Mouse (Mus musculus): ENCODE results near the gene Prickle3. TPM values are rescaled to one million over a fixed set of nuclear protein-coding genes. Genes with fewer than 3 reads are reported as not detected.
"Not testable (repeated sequence)": the region's sequence is repeated elsewhere in the genome, so short reads cannot be mapped to it uniquely, and the experiment has no call there.

Gene Prickle3
- total and polyA plus RNA-seq, 3 experiments, result 0.04 to 0.16 TPM; not detected in 1

- Histone ChIP-seq H3K9me3 (replicated peaks) (no peaks in the 10 kb centered on the region), H3K4me3 (ENCODE audit: low read depth, low read length) (no peak overlapping the region), H3K36me3 (replicated peaks) (no peaks in the 10 kb centered on the region), H3K4me1 (ENCODE audit: insufficient read depth, low read depth, low read length) (peaks cover 2% of the 10 kb centered on the region; the same call in 1 of the 2 replicates), H3K27me3 (ENCODE audit: insufficient read depth, low read length) (peaks cover 20% of the 10 kb centered on the region)
- TF ChIP-seq TAL1 (conservative IDR thresholded peaks at IDR 0.05; ENCODE audit: low read depth, low read length), result no peak
- no peak for TF ChIP-seq CTCF (IDR thresholded peaks at IDR 0.05; ENCODE audit: low read depth, low read length)
- no peak for TF ChIP-seq POLR2AphosphoS5 (IDR thresholded peaks at IDR 0.05; ENCODE audit: insufficient replicate concordance, low read depth, low read length)
- no peak for TF ChIP-seq GATA1 (IDR thresholded peaks at IDR 0.05; ENCODE audit: borderline replicate concordance, low read length)
- TF ChIP-seq GATA2 (IDR thresholded peaks at IDR 0.05; ENCODE audit: borderline replicate concordance, low read depth, low read length), result no peak
- ATAC-seq (ENCODE audit: extremely low read depth, insufficient number of reproducible peaks, low FRiP score, poor library complexity, severe bottlenecking) (no peak), DNase-seq (ENCODE audit: low spot score) (no peak)
Observed at GRCm38 (mm10) chrX:7690486-7690885, 33.4 kb downstream of the Prickle3 start.

DNA sequence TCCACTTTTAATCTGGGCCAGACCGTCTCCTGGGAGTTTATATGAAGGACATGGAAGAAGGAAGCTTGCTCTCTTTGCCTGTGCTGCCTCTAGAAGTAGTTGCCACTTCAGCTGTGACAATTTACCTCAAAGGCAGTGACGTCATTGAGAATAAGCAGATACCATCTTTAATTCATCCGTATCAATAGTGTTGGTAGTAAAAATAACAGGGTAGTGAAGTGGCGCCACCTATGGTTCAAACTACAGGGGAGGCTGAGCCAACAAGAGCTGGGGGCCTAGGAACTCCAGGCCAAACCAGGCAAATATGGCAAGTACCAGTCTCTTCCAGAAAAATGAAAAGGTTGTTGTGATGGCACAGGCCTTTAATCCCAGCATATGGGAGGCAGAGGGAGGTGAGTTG lies 35.8 kb downstream of the Prickle3 start:
- H3K36me3 ChIP-seq (replicated peaks), result no peaks in the 10 kb centered on the region
- H3K27me3 ChIP-seq (ENCODE audit: insufficient read depth, low read length), result peaks cover 12% of the 10 kb centered on the region
- no peak for TF ChIP-seq POLR2AphosphoS5 (IDR thresholded peaks at IDR 0.05; ENCODE audit: insufficient replicate concordance, low read depth, low read length)
- no peak for TF ChIP-seq CTCF (IDR thresholded peaks at IDR 0.05; ENCODE audit: low read depth, low read length)
- no peak for TF ChIP-seq TAL1 (conservative IDR thresholded peaks at IDR 0.05; ENCODE audit: low read depth, low read length)
- no peak for TF ChIP-seq GATA2 (IDR thresholded peaks at IDR 0.05; ENCODE audit: borderline replicate concordance, low read depth, low read length)
- TF ChIP-seq GATA1 (IDR thresholded peaks at IDR 0.05; ENCODE audit: borderline replicate concordance, low read length), result no peak
- no peak for DNase-seq (ENCODE audit: low spot score)
- peaks cover 2% of the 10 kb centered on the region; the same call in 1 of the 2 replicates for H3K4me1 ChIP-seq (ENCODE audit: insufficient read depth, low read depth, low read length)
- no peaks in the 10 kb centered on the region for H3K9me3 ChIP-seq (replicated peaks)
- no peak overlapping the region for H3K4me3 ChIP-seq (ENCODE audit: low read depth, low read length)
- ATAC-seq (ENCODE audit: extremely low read depth, insufficient number of reproducible peaks, low FRiP score, poor library complexity, severe bottlenecking), result no peak

- Histone ChIP-seq H3K4me3 (ENCODE audit: low read depth, low read length) (peak overlapping the region; percentile 71; the same call in 1 of the 2 replicates), H3K27me3 (ENCODE audit: insufficient read depth, low read length) (no peaks in the 10 kb centered on the region), H3K9me3 (replicated peaks) (no peaks in the 10 kb centered on the region), H3K36me3 (replicated peaks) (peaks cover 32% of the 10 kb centered on the region), H3K4me1 (ENCODE audit: insufficient read depth, low read depth, low read length) (peaks cover 12% of the 10 kb centered on the region)
- ATAC-seq (ENCODE audit: extremely low read depth, insufficient number of reproducible peaks, low FRiP score, poor library complexity, severe bottlenecking), result no peak
- DNase-seq (ENCODE audit: low spot score), result no peak
- no peak for TF ChIP-seq TAL1 (conservative IDR thresholded peaks at IDR 0.05; ENCODE audit: low read depth, low read length)
Observed at GRCm38 (mm10) chrX:7696520-7696919, 39.5 kb downstream of the Prickle3 start.

DNA sequence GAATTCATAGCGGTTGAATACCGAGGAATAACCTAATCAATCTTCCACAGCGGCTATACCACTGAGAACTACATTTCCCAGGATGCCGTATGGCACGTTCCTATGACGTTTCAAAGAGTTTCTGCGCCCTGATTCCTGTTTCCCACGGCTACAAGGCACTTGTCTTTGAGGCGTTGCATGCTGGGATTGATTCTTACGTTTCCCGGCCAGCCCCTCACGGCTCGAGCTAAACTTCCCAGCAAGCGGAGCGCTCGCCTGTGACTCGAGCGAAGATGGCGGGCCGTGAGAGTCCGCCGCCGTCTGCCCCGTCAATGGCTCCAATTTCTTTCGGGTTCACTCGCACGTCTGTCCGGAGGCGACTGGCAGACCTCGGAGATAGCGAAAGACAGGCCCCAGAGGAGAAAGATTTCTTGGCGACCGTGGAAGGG lies 39.9 kb downstream of the Prickle3 start, which contains the start of gene Gpkow:
Gpkow (plus strand) TSS at position 178 of the 428 bp plus-strand sequence.
- Histone ChIP-seq H3K9me3 (replicated peaks) (no peaks in the 10 kb centered on the region), H3K4me3 (ENCODE audit: low read depth, low read length) (peak within 1 kb of the TSS; percentile 71), H3K27me3 (ENCODE audit: insufficient read depth, low read length) (no peaks in the 10 kb centered on the region), H3K4me1 (ENCODE audit: insufficient read depth, low read depth, low read length) (peaks cover 12% of the 10 kb centered on the region), H3K36me3 (replicated peaks) (peaks cover 36% of the 10 kb centered on the region)
- ATAC-seq (ENCODE audit: extremely low read depth, insufficient number of reproducible peaks, low FRiP score, poor library complexity, severe bottlenecking) (peak; percentile 96), DNase-seq (ENCODE audit: low spot score) (peak; percentile 46)
- TF ChIP-seq GATA1 (IDR thresholded peaks at IDR 0.05; ENCODE audit: borderline replicate concordance, low read length) (no peak), CTCF (IDR thresholded peaks at IDR 0.05; ENCODE audit: low read depth, low read length) (no peak), POLR2AphosphoS5 (IDR thresholded peaks at IDR 0.05; ENCODE audit: insufficient replicate concordance, low read depth, low read length) (no peak), GATA2 (IDR thresholded peaks at IDR 0.05; ENCODE audit: borderline replicate concordance, low read depth, low read length) (no peak)

GRCm38 (mm10) chrX:7713764-7714134 lies 56.7 kb downstream of the Prickle3 start:
- not testable (repeated sequence) for H3K9me3 ChIP-seq (replicated peaks); ATAC-seq (ENCODE audit: extremely low read depth, insufficient number of reproducible peaks, low FRiP score, poor library complexity, severe bottlenecking); DNase-seq (ENCODE audit: low spot score); H3K27me3 ChIP-seq (ENCODE audit: insufficient read depth, low read length); H3K4me1 ChIP-seq (ENCODE audit: insufficient read depth, low read depth, low read length)
- peaks cover 11% of the 10 kb centered on the region for H3K36me3 ChIP-seq (replicated peaks)
- peak overlapping the region; percentile 64 for H3K4me3 ChIP-seq (ENCODE audit: low read depth, low read length)

DNA sequence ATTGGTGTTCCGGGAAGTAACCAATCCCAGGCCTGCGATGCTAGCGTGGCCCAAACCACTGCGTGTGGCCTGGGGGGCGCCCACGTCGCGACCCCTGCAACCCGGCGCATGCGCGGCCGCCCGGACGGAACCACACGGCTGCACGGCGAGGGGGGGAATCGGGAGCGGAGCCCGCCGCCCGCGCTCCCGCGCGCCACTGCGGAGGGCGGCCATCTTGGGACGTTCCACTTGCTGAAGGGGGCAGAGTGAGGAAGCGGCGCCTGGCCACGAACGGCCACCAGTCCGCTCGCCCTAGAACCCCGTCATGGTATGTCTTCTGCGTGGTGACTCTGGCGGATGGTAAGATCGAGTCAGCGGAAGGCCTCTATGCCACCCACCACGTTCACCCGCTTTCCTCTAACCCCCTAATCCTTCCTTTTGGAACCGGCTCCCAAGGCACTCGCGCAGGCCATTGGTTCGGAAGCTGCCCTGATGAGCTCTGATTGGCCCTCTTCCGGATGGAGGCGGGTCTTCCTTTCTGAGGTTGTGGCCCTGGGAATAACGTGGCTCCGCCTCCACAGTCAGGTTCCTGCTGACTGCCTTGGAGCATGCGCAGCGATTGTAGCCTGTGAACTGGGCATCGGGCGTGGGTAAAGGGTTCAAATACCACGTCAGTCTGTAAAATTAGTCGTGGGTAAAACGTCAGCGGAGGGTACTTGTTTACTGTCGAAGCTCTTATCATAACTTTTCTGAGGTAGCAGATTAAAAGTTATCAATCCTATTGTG lies 57.3 kb downstream of the Prickle3 start, which contains the start of gene Wdr45:
Wdr45 (plus strand) TSS at position 199 of the 765 bp plus-strand sequence.
- not testable (repeated sequence) for H3K27me3 ChIP-seq (ENCODE audit: insufficient read depth, low read length); H3K4me1 ChIP-seq (ENCODE audit: insufficient read depth, low read depth, low read length); H3K9me3 ChIP-seq (replicated peaks); H3K36me3 ChIP-seq (replicated peaks)
- peak within 1 kb of the TSS; percentile 64 for H3K4me3 ChIP-seq (ENCODE audit: low read depth, low read length)
- ATAC-seq (ENCODE audit: extremely low read depth, insufficient number of reproducible peaks, low FRiP score, poor library complexity, severe bottlenecking) (peak; percentile 97), DNase-seq (ENCODE audit: low spot score) (peak; percentile 40)

GRCm38 (mm10) chrX:7716058-7716457 lies 59.0 kb downstream of the Prickle3 start:
- DNase-seq (ENCODE audit: low spot score); H3K4me3 ChIP-seq (ENCODE audit: low read depth, low read length); ATAC-seq (ENCODE audit: extremely low read depth, insufficient number of reproducible peaks, low FRiP score, poor library complexity, severe bottlenecking); H3K27me3 ChIP-seq (ENCODE audit: insufficient read depth, low read length); H3K4me1 ChIP-seq (ENCODE audit: insufficient read depth, low read depth, low read length); H3K36me3 ChIP-seq (replicated peaks); H3K9me3 ChIP-seq (replicated peaks): not testable (repeated sequence)

Other genes with a start within 250 kb of the Prickle3 start
- not detected in 2 replicates for gene Foxp3, start 83.6 kb upstream of the Prickle3 start, total RNA-seq (2014; fragmentation: Nextera tagmentation)
- gene Foxp3, start 83.6 kb upstream of the Prickle3 start, total RNA-seq (2017), result 0.11 and 0.52 TPM in 2 replicates
- 0.96 and 2.2 TPM in 2 replicates for gene Foxp3, start 83.6 kb upstream of the Prickle3 start, polyA plus RNA-seq (2012)
- gene Ppp1r3f, start 83.0 kb upstream of the Prickle3 start, total RNA-seq (2014; fragmentation: Nextera tagmentation), result 1.6 and 6.3 TPM in 2 replicates
- 1.1 and 1.5 TPM in 2 replicates for gene Ppp1r3f, start 83.0 kb upstream of the Prickle3 start, total RNA-seq (2017)
- gene Ppp1r3f, start 83.0 kb upstream of the Prickle3 start, polyA plus RNA-seq (2012), result 1.6 and 1.9 TPM in 2 replicates
- 5.2 and 7.2 TPM in 2 replicates for gene Ccdc22, start 51.7 kb upstream of the Prickle3 start, total RNA-seq (2014; fragmentation: Nextera tagmentation)
- gene Ccdc22, start 51.7 kb upstream of the Prickle3 start, total RNA-seq (2017), result 30.3 and 32.3 TPM in 2 replicates
- 29.4 and 31.7 TPM in 2 replicates for gene Ccdc22, start 51.7 kb upstream of the Prickle3 start, polyA plus RNA-seq (2012)
- 0.44 and 0.45 TPM in 2 replicates for gene Cacna1f, start 50.2 kb upstream of the Prickle3 start, total RNA-seq (2014; fragmentation: Nextera tagmentation)
- 0.66 and 0.99 TPM in 2 replicates for gene Cacna1f, start 50.2 kb upstream of the Prickle3 start, total RNA-seq (2017)
- gene Cacna1f, start 50.2 kb upstream of the Prickle3 start, polyA plus RNA-seq (2012), result 0.34 and 0.68 TPM in 2 replicates
- gene Syp, start 18.8 kb upstream of the Prickle3 start, total RNA-seq (2014; fragmentation: Nextera tagmentation), result 0.39 and 0.83 TPM in 2 replicates
- 0.49 and 0.58 TPM in 2 replicates for gene Syp, start 18.8 kb upstream of the Prickle3 start, total RNA-seq (2017)
- gene Syp, start 18.8 kb upstream of the Prickle3 start, polyA plus RNA-seq (2012), result 0.22 and 0.38 TPM in 2 replicates
- gene Plp2, start 14.1 kb downstream of the Prickle3 start, total RNA-seq (2014; fragmentation: Nextera tagmentation), result 129 and 156 TPM in 2 replicates
- gene Plp2, start 14.1 kb downstream of the Prickle3 start, total RNA-seq (2017), result 50.9 and 54.9 TPM in 2 replicates
- gene Plp2, start 14.1 kb downstream of the Prickle3 start, polyA plus RNA-seq (2012), result 61.2 and 70.2 TPM in 2 replicates
- not detected in 2 replicates for gene Magix, start 24.0 kb downstream of the Prickle3 start, total RNA-seq (2014; fragmentation: Nextera tagmentation)
- 0.12 and 0.27 TPM in 2 replicates for gene Magix, start 24.0 kb downstream of the Prickle3 start, total RNA-seq (2017)
- 0.05 TPM in 1 of 2 replicates, not detected in the other for gene Magix, start 24.0 kb downstream of the Prickle3 start, polyA plus RNA-seq (2012)
- gene Gpkow, start 39.9 kb downstream of the Prickle3 start, total RNA-seq (2014; fragmentation: Nextera tagmentation), result 59.1 and 66.0 TPM in 2 replicates
- gene Gpkow, start 39.9 kb downstream of the Prickle3 start, total RNA-seq (2017), result 21.6 and 25.5 TPM in 2 replicates
- 6.4 and 11.4 TPM in 2 replicates for gene Gpkow, start 39.9 kb downstream of the Prickle3 start, polyA plus RNA-seq (2012)
- gene Wdr45, start 57.1 kb downstream of the Prickle3 start, total RNA-seq (2014; fragmentation: Nextera tagmentation), result 25.1 and 36.1 TPM in 2 replicates
- 27.9 and 30.8 TPM in 2 replicates for gene Wdr45, start 57.1 kb downstream of the Prickle3 start, total RNA-seq (2017)
- gene Wdr45, start 57.1 kb downstream of the Prickle3 start, polyA plus RNA-seq (2012), result 10.8 and 11.4 TPM in 2 replicates
- gene Gm45208, start 65.0 kb downstream of the Prickle3 start, total RNA-seq (2014; fragmentation: Nextera tagmentation), result not detected in 2 replicates
- gene Gm45208, start 65.0 kb downstream of the Prickle3 start, total RNA-seq (2017), result 0.44 TPM in 1 of 2 replicates, not detected in the other
- gene Gm45208, start 65.0 kb downstream of the Prickle3 start, polyA plus RNA-seq (2012), result 1.1 and 2.0 TPM in 2 replicates
- gene Praf2, start 71.2 kb downstream of the Prickle3 start, total RNA-seq (2014; fragmentation: Nextera tagmentation), result 22.6 and 34.0 TPM in 2 replicates
- gene Praf2, start 71.2 kb downstream of the Prickle3 start, total RNA-seq (2017), result 5.0 and 5.7 TPM in 2 replicates
- gene Praf2, start 71.2 kb downstream of the Prickle3 start, polyA plus RNA-seq (2012), result 10.8 and 12.0 TPM in 2 replicates
- gene Ccdc120, start 93.6 kb downstream of the Prickle3 start, total RNA-seq (2014; fragmentation: Nextera tagmentation), result 1.4 and 2.3 TPM in 2 replicates
- 0.70 and 0.76 TPM in 2 replicates for gene Ccdc120, start 93.6 kb downstream of the Prickle3 start, total RNA-seq (2017)
- gene Ccdc120, start 93.6 kb downstream of the Prickle3 start, polyA plus RNA-seq (2012), result 10.2 and 12.2 TPM in 2 replicates
- gene Tfe3, start 105.3 kb downstream of the Prickle3 start, total RNA-seq (2014; fragmentation: Nextera tagmentation), result 78.7 and 81.0 TPM in 2 replicates
- gene Tfe3, start 105.3 kb downstream of the Prickle3 start, total RNA-seq (2017), result 14.1 and 17.0 TPM in 2 replicates
- 51.8 and 65.1 TPM in 2 replicates for gene Tfe3, start 105.3 kb downstream of the Prickle3 start, polyA plus RNA-seq (2012)
- 77.0 and 116 TPM in 2 replicates for gene Gripap1, start 132.5 kb downstream of the Prickle3 start, total RNA-seq (2014; fragmentation: Nextera tagmentation)
- gene Gripap1, start 132.5 kb downstream of the Prickle3 start, total RNA-seq (2017), result 45.7 and 53.8 TPM in 2 replicates
- 24.6 and 30.6 TPM in 2 replicates for gene Gripap1, start 132.5 kb downstream of the Prickle3 start, polyA plus RNA-seq (2012)
- 1.1 and 4.1 TPM in 2 replicates for gene Kcnd1, start 165.0 kb downstream of the Prickle3 start, total RNA-seq (2014; fragmentation: Nextera tagmentation)
- 0.23 and 0.27 TPM in 2 replicates for gene Kcnd1, start 165.0 kb downstream of the Prickle3 start, total RNA-seq (2017)
- gene Kcnd1, start 165.0 kb downstream of the Prickle3 start, polyA plus RNA-seq (2012), result 0.28 and 0.41 TPM in 2 replicates
- 68.1 and 71.8 TPM in 2 replicates for gene Otud5, start 184.1 kb downstream of the Prickle3 start, total RNA-seq (2014; fragmentation: Nextera tagmentation)
- gene Otud5, start 184.1 kb downstream of the Prickle3 start, total RNA-seq (2017), result 53.3 and 53.7 TPM in 2 replicates
- 84.0 and 86.5 TPM in 2 replicates for gene Otud5, start 184.1 kb downstream of the Prickle3 start, polyA plus RNA-seq (2012)
- 7.4 and 12.8 TPM in 2 replicates for gene Pim2, start 221.0 kb downstream of the Prickle3 start, total RNA-seq (2014; fragmentation: Nextera tagmentation)
- 1.8 and 2.2 TPM in 2 replicates for gene Pim2, start 221.0 kb downstream of the Prickle3 start, total RNA-seq (2017)
- gene Pim2, start 221.0 kb downstream of the Prickle3 start, polyA plus RNA-seq (2012), result 23.1 and 25.6 TPM in 2 replicates
- 9.6 and 13.5 TPM in 2 replicates for gene Slc35a2, start 226.8 kb downstream of the Prickle3 start, total RNA-seq (2014; fragmentation: Nextera tagmentation)
- gene Slc35a2, start 226.8 kb downstream of the Prickle3 start, total RNA-seq (2017), result 34.0 and 39.4 TPM in 2 replicates
- gene Slc35a2, start 226.8 kb downstream of the Prickle3 start, polyA plus RNA-seq (2012), result 75.8 and 107 TPM in 2 replicates
- 50.0 and 64.3 TPM in 2 replicates for gene Pqbp1, start 242.0 kb downstream of the Prickle3 start, total RNA-seq (2014; fragmentation: Nextera tagmentation)
- 146 and 162 TPM in 2 replicates for gene Pqbp1, start 242.0 kb downstream of the Prickle3 start, total RNA-seq (2017)
- 152 and 167 TPM in 2 replicates for gene Pqbp1, start 242.0 kb downstream of the Prickle3 start, polyA plus RNA-seq (2012)
- gene Timm17b, start 242.1 kb downstream of the Prickle3 start, total RNA-seq (2014; fragmentation: Nextera tagmentation), result 195 and 197 TPM in 2 replicates
- 72.9 and 78.8 TPM in 2 replicates for gene Timm17b, start 242.1 kb downstream of the Prickle3 start, total RNA-seq (2017)
- gene Timm17b, start 242.1 kb downstream of the Prickle3 start, polyA plus RNA-seq (2012), result 122 and 139 TPM in 2 replicates